Mouse (Mus musculus) CH12.LX (cell line): ENCODE data around the gene Gm20388. TPM values are rescaled to one million over a fixed set of nuclear protein-coding genes. Genes with fewer than 3 reads are reported as not detected.

Experiments
- DNase-seq: peaks from one replicate; pipeline ENCODE4 v3.0.0-alpha.2; 2013; ENCODE audit errors: extremely low read depth
- H3K27ac ChIP-seq: 2 replicates; pipeline ENCODE4 v1.5.1; 2012; ENCODE audit warnings: low read depth, mild to moderate bottlenecking, control low read depth, moderate library complexity; ENCODE audit not compliant: insufficient read depth
- H3K27me3 ChIP-seq: replicated peaks from 2 replicates; pipeline ENCODE3; 2012; ENCODE audit warnings: inconsistent platforms
- H3K36me3 ChIP-seq, 2 experiments: replicated peaks in 1 of 2; 2 replicates each; pipeline versions ENCODE3 to v1.6.1; 2012; ENCODE audit warnings: inconsistent platforms in 1 of 2, low read length in 1 of 2, mild to moderate bottlenecking in 1 of 2, mixed read lengths in 1 of 2, moderate library complexity in 1 of 2; ENCODE audit not compliant: control insufficient read depth in 1 of 2, insufficient read depth in 1 of 2
- H3K4me1 ChIP-seq, 2 experiments: 2 replicates each; pipeline ENCODE4 v1.6.1; 2012; ENCODE audit warnings: inconsistent platforms in 1 of 2, moderate library complexity in 1 of 2; ENCODE audit not compliant: insufficient read depth in 2 of 2, control insufficient read depth in 1 of 2
- H3K4me2 ChIP-seq: 2 replicates; pipeline ENCODE4 v1.6.1; 2012; ENCODE audit warnings: low read depth, mild to moderate bottlenecking, control low read depth; ENCODE audit not compliant: poor library complexity, insufficient read depth, severe bottlenecking
- H3K4me3 ChIP-seq, 3 experiments: fragments of 150-350 bp in 1 of 3; sonication (generic) in 1 of 3; replicated peaks in 1 of 3; 2 replicates each; pipeline versions ENCODE3 to v1.5.1; 2011 to 2012; ENCODE audit warnings: low read depth in 2 of 3, low read length in 2 of 3, mild to moderate bottlenecking in 2 of 3, moderate library complexity in 2 of 3, control low read depth in 1 of 3, improper control_type of control experiment in 1 of 3, inconsistent platforms in 1 of 3, mixed read lengths in 1 of 3; ENCODE audit not compliant: poor library complexity in 1 of 3
- H3K79me2 ChIP-seq: replicated peaks from 2 replicates; pipeline ENCODE4 v1.6.1; 2012; ENCODE audit warnings: mild to moderate bottlenecking, moderate library complexity; ENCODE audit not compliant: control insufficient read depth, poor library complexity, insufficient read depth, severe bottlenecking; ENCODE audit errors: extremely low read depth
- H3K9ac ChIP-seq: 2 replicates; pipeline ENCODE4 v1.6.1; 2012; ENCODE audit warnings: low read depth, mild to moderate bottlenecking, control low read depth, moderate library complexity; ENCODE audit not compliant: insufficient read depth
- H3K9me3 ChIP-seq: replicated peaks from 2 replicates; pipeline ENCODE3; 2012; ENCODE audit warnings: low read length, inconsistent platforms, mixed read lengths
- BHLHE40 ChIP-seq: IDR thresholded peaks from 2 replicates; pipeline ENCODE4 v1.6.1; 2011; ENCODE audit warnings: mild to moderate bottlenecking, low read depth, low read length, improper control_type of control experiment
- CHD2 ChIP-seq: IDR thresholded peaks from 2 replicates; pipeline ENCODE4 v1.6.1; 2011; ENCODE audit warnings: low read length, improper control_type of control experiment
- CTCF ChIP-seq, 2 experiments: IDR thresholded peaks in 1 of 2; conservative IDR thresholded peaks in 1 of 2; 2 replicates each; pipeline ENCODE4 v1.5.1; 2011 to 2012; ENCODE audit warnings: low read depth in 2 of 2, low read length in 2 of 2, improper control_type of control experiment in 1 of 2, inconsistent platforms in 1 of 2, mild to moderate bottlenecking in 1 of 2, moderate library complexity in 1 of 2
- E2F4 ChIP-seq: IDR thresholded peaks from 2 replicates; pipeline ENCODE4 v1.6.1; 2011; ENCODE audit warnings: low read depth, low read length, improper control_type of control experiment; ENCODE audit not compliant: insufficient replicate concordance
- EP300 ChIP-seq: IDR thresholded peaks from 2 replicates; pipeline ENCODE4 v1.6.1; 2011; ENCODE audit warnings: low read length, improper control_type of control experiment
- ETS1 ChIP-seq: conservative IDR thresholded peaks from 2 replicates; pipeline ENCODE4 v1.6.1; 2012; ENCODE audit warnings: low read depth, mild to moderate bottlenecking, inconsistent platforms, low read length, improper control_type of control experiment, moderate library complexity
- HCFC1 ChIP-seq: IDR thresholded peaks from 2 replicates; pipeline ENCODE4 v1.6.1; 2012; ENCODE audit warnings: low read depth, mild to moderate bottlenecking, inconsistent platforms, low read length, improper control_type of control experiment
- IRF4 ChIP-seq: IDR thresholded peaks from 2 replicates; pipeline ENCODE4 v1.6.1; 2014; ENCODE audit warnings: low read depth, mild to moderate bottlenecking, inconsistent platforms, low read length, improper control_type of control experiment
- JUN ChIP-seq: IDR thresholded peaks from 2 replicates; pipeline ENCODE4 v1.6.1; 2011; ENCODE audit warnings: low read depth, mild to moderate bottlenecking, low read length, improper control_type of control experiment, moderate library complexity; ENCODE audit not compliant: insufficient read depth
- KAT2A ChIP-seq: IDR thresholded peaks from 2 replicates; pipeline ENCODE4 v1.6.1; 2012; ENCODE audit warnings: low read length, improper control_type of control experiment, inconsistent platforms; ENCODE audit not compliant: insufficient replicate concordance
- MAFK ChIP-seq: IDR thresholded peaks from 2 replicates; pipeline ENCODE4 v1.6.1; 2011; ENCODE audit warnings: low read length, improper control_type of control experiment; ENCODE audit not compliant: insufficient replicate concordance
- MAX ChIP-seq: IDR thresholded peaks from 2 replicates; pipeline ENCODE4 v1.6.1; 2011; ENCODE audit warnings: low read length, improper control_type of control experiment
- MAZ ChIP-seq: IDR thresholded peaks from 2 replicates; pipeline ENCODE4 v1.6.1; 2012; ENCODE audit warnings: low read depth, mild to moderate bottlenecking, inconsistent platforms, low read length, improper control_type of control experiment, moderate library complexity
- MXI1 ChIP-seq: IDR thresholded peaks from 2 replicates; pipeline ENCODE4 v1.6.1; 2011; ENCODE audit warnings: mild to moderate bottlenecking, low read depth, low read length, improper control_type of control experiment
- MYC ChIP-seq: IDR thresholded peaks from 2 replicates; pipeline ENCODE4 v1.6.1; 2011; ENCODE audit warnings: low read depth, mild to moderate bottlenecking, improper control_type of control experiment, low read length
- NELFE ChIP-seq: IDR thresholded peaks from 2 replicates; pipeline ENCODE4 v1.6.1; 2011; ENCODE audit warnings: low read depth, low read length, improper control_type of control experiment
- NRF1 ChIP-seq: IDR thresholded peaks from 2 replicates; pipeline ENCODE4 v1.6.1; 2014; ENCODE audit warnings: low read depth, mild to moderate bottlenecking, inconsistent platforms, low read length, improper control_type of control experiment, moderate library complexity
- POLR2A ChIP-seq: IDR thresholded peaks from 2 replicates; pipeline ENCODE4 v1.6.1; 2011; ENCODE audit warnings: low read depth, mild to moderate bottlenecking, improper control_type of control experiment, low read length
- POLR2AphosphoS2 ChIP-seq: IDR thresholded peaks from 2 replicates; pipeline ENCODE4 v1.6.1; 2011; ENCODE audit warnings: low read depth, low read length, improper control_type of control experiment
- SIN3A ChIP-seq: IDR thresholded peaks from 2 replicates; pipeline ENCODE4 v1.6.1; 2012; ENCODE audit warnings: low read length, improper control_type of control experiment, inconsistent platforms
- SMC3 ChIP-seq: IDR thresholded peaks from 2 replicates; pipeline ENCODE4 v1.6.1; 2011; ENCODE audit warnings: low read depth, low read length, improper control_type of control experiment
- TCF12 ChIP-seq: IDR thresholded peaks from 2 replicates; pipeline ENCODE4 v1.6.1; 2014; ENCODE audit warnings: low read depth, mild to moderate bottlenecking, inconsistent platforms, low read length, improper control_type of control experiment
- UBTF ChIP-seq: IDR thresholded peaks from 2 replicates; pipeline ENCODE4 v1.6.1; 2012; ENCODE audit warnings: low read depth, mild to moderate bottlenecking, inconsistent platforms, low read length, improper control_type of control experiment, moderate library complexity
- USF1 ChIP-seq: IDR thresholded peaks from 2 replicates; pipeline ENCODE4 v1.6.1; 2014; ENCODE audit warnings: low read depth, mild to moderate bottlenecking, inconsistent platforms, low read length, improper control_type of control experiment
- USF2 ChIP-seq: conservative IDR thresholded peaks from 2 replicates; pipeline ENCODE4 v1.6.1; 2011; ENCODE audit warnings: low read depth, low read length, improper control_type of control experiment
- ZKSCAN1 ChIP-seq: IDR thresholded peaks from 2 replicates; pipeline ENCODE4 v1.6.1; 2012; ENCODE audit warnings: low read depth, inconsistent platforms, low read length, improper control_type of control experiment, borderline replicate concordance
- ZMIZ1 ChIP-seq: IDR thresholded peaks from 2 replicates; pipeline ENCODE4 v1.6.1; 2012; ENCODE audit warnings: low read depth, mild to moderate bottlenecking, inconsistent platforms, low read length, improper control_type of control experiment
- ZNF384 ChIP-seq: IDR thresholded peaks from 2 replicates; pipeline ENCODE4 v1.6.1; 2012; ENCODE audit warnings: low read depth, low read length, improper control_type of control experiment, inconsistent platforms
- dilution Hi-C: fragments of 300-500 bp; cut with MboI; formaldehyde crosslinking; loops from 2 replicates; pipeline ENCODE4 v1.14.3; 2020; ENCODE audit warnings: low sequenced_read_pairs; ENCODE audit not compliant: extremely low pct_unique_long_range_greater_than_20kb, extremely low pct_ligation_motif_present
- in situ Hi-C: fragments of 300-500 bp; cut with MboI; formaldehyde crosslinking; loops from 3 replicates; pipeline ENCODE4 v1.14.3; 2019; ENCODE audit warnings: low sequenced_read_pairs, low pct_ligation_motif_present, low pct_unique_long_range_greater_than_20kb, mixed read lengths
- polyA plus RNA-seq: library from polyadenylated mRNA; unstranded; fragments of >175 nt; gene quantifications from 2 replicates; pipeline ENCODE4 v1.2.1, GENCODE M21; 2012; ENCODE audit warnings: low read depth; ENCODE audit not compliant: insufficient read length
- total RNA-seq, 2 experiments: library from RNA; depleted of rRNA; stranded (reverse); fragments of 300-350 nt in 1 of 2; fragments of >200 nt in 1 of 2; gene quantifications; 2 replicates each; pipeline ENCODE4 v1.2.3; 2012 to 2014

Gene Gm20388
- total and polyA plus RNA-seq, 3 experiments, result 14.8 to 26.3 (median 22.2) TPM

GRCm38 (mm10) chr8:120113306-120113705, 202.7 kb downstream of the Gm20388 start:
- no peak for DNase-seq
- Histone ChIP-seq H3K4me3 (peak overlapping the region; percentile 18 to 74 (median 50)), H3K36me3 (no peaks in the 10 kb centered on the region), H3K79me2 (no peaks in the 10 kb centered on the region), H3K27me3 (peaks cover 51% of the 10 kb centered on the region), H3K27ac (no peak overlapping the region), H3K9ac (peak overlapping the region; percentile 66), H3K4me1 (peaks cover 5 to 6% of the 10 kb centered on the region in 2 experiments; a peak in 3 of 4 replicates), H3K9me3 (peaks cover 18% of the 10 kb centered on the region), H3K4me2 (peak overlapping the region; percentile 97)
- in situ Hi-C loops (no loop called here), dilution Hi-C loops (no loop called here)
- TF ChIP-seq ZNF384 (no peak), BHLHE40 (no peak), EP300 (no peak), NELFE (no peak), TCF12 (no peak), MAFK (no peak), SMC3 (no peak), MYC (no peak), MAZ (no peak)

- no peaks in the 10 kb centered on the region for H3K79me2 ChIP-seq
- H3K4me3 ChIP-seq, result peak within 1 kb of the TSS; percentile 18 to 74 (median 50)
- H3K4me2 ChIP-seq, result peak within 1 kb of the TSS; percentile 97
- peaks cover 5 to 6% of the 10 kb centered on the region in 2 experiments; a peak in 3 of 4 replicates for H3K4me1 ChIP-seq
- no peak within 1 kb of the TSS for H3K27ac ChIP-seq
- no peak for TF ChIP-seq UBTF
- TF ChIP-seq POLR2AphosphoS2, result no peak
- no peak for TF ChIP-seq HCFC1
- no peak for TF ChIP-seq CHD2
- no peak for TF ChIP-seq MAZ
- TF ChIP-seq EP300, result no peak
- no peak for TF ChIP-seq KAT2A
- no peak for TF ChIP-seq JUN
- TF ChIP-seq SMC3, result no peak
- no peak for TF ChIP-seq TCF12
- peak; percentile 74 for TF ChIP-seq POLR2A
- TF ChIP-seq MXI1, result peak; percentile 66; the same call in 1 of the 2 replicates
- TF ChIP-seq MAX, result peak; percentile 98
- TF ChIP-seq NRF1, result peak; percentile 99
- TF ChIP-seq USF2, result peak; percentile 96
- no peak for TF ChIP-seq ETS1
- peak; percentile 45 for TF ChIP-seq SIN3A
- TF ChIP-seq BHLHE40, result peak; percentile 92
- TF ChIP-seq USF1, result peak; percentile 96
- TF ChIP-seq E2F4, result no peak
- no peak for TF ChIP-seq ZMIZ1
- TF ChIP-seq NELFE, result peak; percentile 60; the same call in 1 of the 2 replicates
- peak; percentile 43; the same call in 1 of the 2 replicates for TF ChIP-seq IRF4
- no peak for TF ChIP-seq ZKSCAN1
- peak in 1 of 2 experiments; percentile 41; a peak in 2 of 4 replicates for TF ChIP-seq CTCF (conservative IDR thresholded peaks at IDR 0.05 in 1 of 2, IDR thresholded peaks at IDR 0.05 in 1 of 2; ENCODE audit: low read depth in 2 of 2, low read length in 2 of 2)
- H3K36me3 ChIP-seq, result no peaks in the 10 kb centered on the region
- peak; percentile 99 for DNase-seq
- dilution Hi-C loops (no loop called here), in situ Hi-C loops (no loop called here)
- H3K9me3 ChIP-seq, result peaks cover 18% of the 10 kb centered on the region
- peak within 1 kb of the TSS; percentile 66 for H3K9ac ChIP-seq
- peaks cover 56% of the 10 kb centered on the region for H3K27me3 ChIP-seq
These were observed 203.2 kb downstream of the Gm20388 start, which contains the start of gene 6430548M08Rik for GRCm38 (mm10) chr8:120113758-120114255. 6430548M08Rik (plus strand) TSS chr8:120114152.
